Mouse (Mus musculus): ENCODE measurements around the gene Gdf9.

DNA sequence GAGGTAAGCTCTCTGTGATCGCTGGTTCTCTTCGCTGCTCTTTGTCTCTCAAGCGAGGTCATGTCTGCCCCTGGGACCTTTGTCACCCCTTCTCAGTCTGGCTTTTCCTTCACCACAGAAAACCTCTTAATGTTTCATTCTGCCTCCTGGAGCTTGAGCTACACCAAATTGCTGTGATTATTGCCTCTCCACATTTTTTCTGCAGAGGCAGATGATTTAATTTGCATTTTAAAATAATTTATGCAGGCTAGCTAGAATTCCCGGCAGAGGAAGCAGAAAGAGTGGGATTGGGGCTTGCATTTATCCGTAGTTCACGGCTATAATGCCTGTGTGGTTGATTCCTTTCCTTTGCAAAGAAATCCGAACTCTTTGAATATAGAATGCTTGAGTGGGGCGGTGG lies 44.8 kb downstream of the Gdf9 start:
- TF ChIP-seq GATA1 (IDR thresholded peaks at IDR 0.05; ENCODE audit: borderline replicate concordance, low read length) (no peak), FLI1 (IDR thresholded peaks at IDR 0.05; ENCODE audit: low read length) (no peak)
